Mouse (Mus musculus) embryonic stem cell, embryonic (primary cell): Measurements from ENCODE around the gene D130043K22Rik.

Experiments
- CTCF ChIA-PET, 4 experiments: fragments of 300-600 bp in 2 of 4; fragments of 350-600 bp in 2 of 4; sonication (Branson Sonifier 250); formaldehyde crosslinking; loops; one replicate each; lab custom pipeline; 2022; ENCODE audit warnings: inconsistent platforms in 2 of 4; lab: Charles Lee
- POLR2A ChIA-PET, 4 experiments: fragments of 300-600 bp in 2 of 4; fragments of 350-600 bp in 2 of 4; sonication (Branson Sonifier 250); formaldehyde crosslinking; loops; one replicate each; lab custom pipeline; 2022; ENCODE audit warnings: antibody characterized with exemption in 4 of 4, inconsistent platforms in 1 of 4; lab: Charles Lee

The D130043K22Rik gene

DNA sequence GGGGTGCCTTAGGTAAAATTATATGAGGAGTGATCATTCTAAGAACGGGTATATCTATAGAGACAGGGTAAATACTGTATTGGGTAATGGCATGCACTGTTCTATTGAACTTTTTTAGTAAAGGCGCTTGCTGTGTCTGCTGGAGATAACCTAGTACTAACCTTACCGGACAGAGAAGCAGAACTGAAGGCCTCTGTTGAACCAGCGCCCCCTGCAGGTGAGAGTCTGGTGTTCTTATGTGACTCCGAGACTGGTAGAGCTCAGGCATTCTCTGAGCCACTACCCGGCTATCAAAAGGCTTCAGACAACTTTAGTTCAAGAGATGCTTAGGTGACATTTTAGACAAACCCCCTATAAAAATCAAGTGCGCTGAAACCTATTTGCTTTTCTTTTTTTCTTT lies 17.6 kb downstream of the D130043K22Rik start:
- POLR2A ChIA-PET: interaction anchor here in 2 of 4 experiments (0.6 to 2.4 kb wide), 12 partner anchors 11 to 88 kb away, joined by 3 to 7 read pairs (median 3); no protein-coding TSS in a partner anchor
- CTCF ChIA-PET: interaction anchor here (0.5 to 1.9 kb wide), 24 partner anchors 10 to 149 kb away, joined by 3 to 10 read pairs (median 3); partner anchors contain the start of gene Aldh5a1 (in 1 of the 4)

DNA sequence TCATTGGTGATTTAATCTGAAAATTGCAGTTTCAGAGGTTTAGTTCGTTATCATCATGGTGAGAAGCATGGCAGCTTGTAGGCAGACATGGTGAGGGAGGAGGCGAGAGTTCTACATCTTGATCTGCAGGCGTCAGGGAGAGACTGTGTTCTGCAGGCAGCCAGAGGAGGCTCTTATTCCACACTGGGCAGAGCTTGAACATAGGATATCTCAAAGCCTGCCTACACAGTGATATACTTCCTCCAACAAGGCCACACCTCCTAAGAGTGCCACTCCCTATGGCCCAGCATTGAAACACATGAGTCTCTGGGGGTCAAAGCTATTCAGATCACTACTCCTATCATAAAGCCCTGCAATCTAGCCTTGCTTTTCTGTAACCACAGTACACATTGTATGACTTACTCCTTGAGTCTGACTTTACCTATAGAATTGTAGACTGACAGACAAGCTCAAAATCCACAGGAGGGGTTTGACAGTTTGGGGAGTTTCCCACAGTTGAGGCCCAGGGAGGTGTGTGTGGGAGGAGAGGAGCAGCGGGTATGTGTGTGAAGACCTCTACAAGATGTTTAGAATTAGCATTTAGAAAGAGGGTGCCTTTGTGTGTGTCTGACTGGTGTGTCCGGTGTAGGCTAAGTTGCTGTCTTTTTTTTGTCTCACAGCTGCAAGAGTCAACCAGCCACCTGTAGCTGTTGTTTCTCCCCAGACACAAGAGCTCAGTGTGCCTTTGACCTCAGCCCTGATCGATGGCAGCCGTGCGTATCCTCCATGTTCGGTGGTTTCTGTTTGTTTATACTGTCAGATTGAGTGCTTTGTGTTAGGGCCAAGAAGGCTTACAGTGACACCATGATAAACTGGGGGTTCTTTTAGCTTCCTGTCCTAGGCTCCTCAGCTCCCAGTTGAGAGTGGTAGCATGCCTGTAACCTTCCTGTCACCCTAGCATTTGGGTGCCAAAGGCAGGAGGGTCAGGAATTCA lies 21.8 kb downstream of the D130043K22Rik start:
- ChIA-PET POLR2A (interaction anchor here in 3 of 4 experiments (0.9 to 2.1 kb wide), 6 partner anchors 9 to 114 kb away, joined by 3 to 5 read pairs (median 4); no protein-coding TSS in a partner anchor), CTCF (interaction anchor here in 2 of 4 experiments (0.5 to 1.3 kb wide), 5 partner anchors 16 to 1087 kb away, joined by 3 to 5 read pairs (median 3); no protein-coding TSS in a partner anchor)

- CTCF ChIA-PET: interaction anchor here in 1 of 4 experiments (0.5 kb wide), 1 partner anchor 248 kb away, joined by 3 read pairs; no protein-coding TSS in a partner anchor
- POLR2A ChIA-PET: interaction anchor here in 2 of 4 experiments (0.9 to 1.4 kb wide), 4 partner anchors 15 to 115 kb away, joined by 3 to 4 read pairs (median 4); no protein-coding TSS in a partner anchor
Measured at GRCm38 (mm10) chr13:24867789-24868188, 22.9 kb downstream of the D130043K22Rik start.

GRCm38 (mm10) chr13:24868233-24868632 lies 23.3 kb downstream of the D130043K22Rik start:
- ChIA-PET CTCF (no interaction called here), POLR2A (interaction anchor here in 1 of 4 experiments (0.7 to 1.1 kb wide), 5 partner anchors 25 to 363 kb away, joined by 3 to 4 read pairs (median 3); no protein-coding TSS in a partner anchor)

- ChIA-PET POLR2A (interaction anchor here in 1 of 4 experiments (0.6 kb wide), 1 partner anchor 193 kb away, joined by 3 read pairs; no protein-coding TSS in a partner anchor), CTCF (no interaction called here)
Measured at GRCm38 (mm10) chr13:24879359-24880040, 34.6 kb downstream of the D130043K22Rik start.

DNA sequence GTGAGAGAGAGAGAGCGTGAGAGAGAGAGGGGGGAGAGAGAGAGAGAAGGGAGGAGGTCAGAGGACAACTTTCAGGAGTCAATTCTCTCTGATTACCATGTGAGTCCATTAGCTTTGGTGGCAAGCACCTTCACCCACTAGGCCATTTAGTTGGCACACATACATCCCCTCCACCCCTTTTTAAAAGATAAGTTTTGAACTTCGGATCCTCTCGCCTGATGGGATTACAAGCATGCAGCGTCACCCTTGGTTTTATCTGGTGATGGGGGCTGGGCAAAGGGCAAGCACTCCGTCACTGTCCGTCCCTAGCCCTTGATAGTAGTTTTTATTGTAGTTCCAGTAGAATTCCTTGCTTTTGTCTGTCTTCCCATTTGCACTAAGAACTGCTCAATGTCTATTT lies 35.3 kb downstream of the D130043K22Rik start:
- POLR2A ChIA-PET: no interaction called here
- CTCF ChIA-PET: interaction anchor here in 1 of 4 experiments (0.6 kb wide), 1 partner anchor 549 kb away, joined by 4 read pairs; no protein-coding TSS in a partner anchor

GRCm38 (mm10) chr13:24880704-24881103 lies 35.8 kb downstream of the D130043K22Rik start:
- POLR2A ChIA-PET: interaction anchor here in 1 of 4 experiments (1.6 kb wide), 1 partner anchor 41 kb away, joined by 6 read pairs; no protein-coding TSS in a partner anchor
- CTCF ChIA-PET: interaction anchor here in 1 of 4 experiments (0.6 to 3.3 kb wide), 3 partner anchors 40 to 550 kb away, joined by 4 to 68 read pairs (median 19); no protein-coding TSS in a partner anchor

GRCm38 (mm10) chr13:24882411-24882810 lies 37.5 kb downstream of the D130043K22Rik start:
- CTCF ChIA-PET: interaction anchor here (0.5 to 3.3 kb wide), 22 partner anchors 12 to 268 kb away, joined by 3 to 68 read pairs (median 4); partner anchors contain the start of gene Aldh5a1 (in 2 of the 4)
- POLR2A ChIA-PET: interaction anchor here (0.5 to 1.9 kb wide), 16 partner anchors 18 to 120 kb away, joined by 3 to 7 read pairs (median 4); partner anchors contain the start of gene Aldh5a1 (in 1 of the 4)

GRCm38 (mm10) chr13:24889554-24889953 lies 44.6 kb downstream of the D130043K22Rik start:
- POLR2A ChIA-PET: no interaction called here
- CTCF ChIA-PET: no interaction called here

- ChIA-PET CTCF (no interaction called here), POLR2A (no interaction called here)
Measured at GRCm38 (mm10) chr13:24892516-24892915, 47.6 kb downstream of the D130043K22Rik start.

DNA sequence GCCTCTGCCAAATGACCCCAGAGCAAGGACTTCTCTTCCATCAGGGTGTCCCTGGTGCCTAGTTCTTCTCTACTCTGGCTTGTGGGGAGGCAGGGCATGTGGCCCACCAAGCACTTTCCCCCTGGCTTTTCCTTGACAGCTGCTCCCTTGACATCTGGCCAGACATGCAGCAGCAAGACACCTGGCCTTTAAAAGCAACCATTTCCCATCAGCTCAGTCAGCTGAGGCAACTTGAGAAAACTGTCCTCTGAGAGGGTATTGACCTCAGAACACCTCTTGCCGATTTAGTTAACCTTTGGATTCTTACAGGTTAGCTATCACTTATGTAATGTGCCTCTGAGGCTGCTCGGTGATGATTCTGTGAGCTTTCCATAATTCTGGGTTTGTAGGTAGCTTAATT lies 48.9 kb downstream of the D130043K22Rik start:
- ChIA-PET CTCF (interaction anchor here in 1 of 4 experiments (1.1 kb wide), 1 partner anchor 12 kb away, joined by 3 read pairs; no protein-coding TSS in a partner anchor), POLR2A (interaction anchor here in 1 of 4 experiments (0.6 kb wide), 1 partner anchor 21 kb away, joined by 5 read pairs; no protein-coding TSS in a partner anchor)

DNA sequence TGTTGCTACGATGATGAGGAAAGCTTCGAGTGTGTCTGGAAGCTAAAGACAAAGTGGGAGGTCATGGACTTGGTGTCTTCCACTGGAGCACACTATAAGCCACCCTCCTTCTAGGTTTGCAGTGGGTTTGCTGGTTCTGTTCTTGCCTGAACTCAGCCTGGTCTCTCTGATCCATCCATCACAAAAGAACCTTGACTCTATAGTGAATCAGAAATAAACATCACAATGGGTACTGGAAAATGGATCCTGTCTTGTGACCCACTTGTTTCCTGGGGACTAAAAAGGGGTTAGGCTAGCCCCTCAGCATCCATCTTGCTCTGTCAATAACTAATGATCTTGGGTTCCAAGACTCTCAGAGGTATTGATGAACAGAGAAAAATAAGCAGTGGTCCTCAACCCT lies 57.0 kb downstream of the D130043K22Rik start:
- ChIA-PET CTCF (no interaction called here), POLR2A (interaction anchor here in 2 of 4 experiments (1.0 to 2.1 kb wide), 2 partner anchors 85 to 101 kb away, joined by 3 to 8 read pairs; no protein-coding TSS in a partner anchor)

- CTCF ChIA-PET: interaction anchor here in 1 of 4 experiments (0.6 kb wide), 1 partner anchor 41 kb away, joined by 4 read pairs; no protein-coding TSS in a partner anchor
Measured at GRCm38 (mm10) chr13:24903412-24903811, 58.5 kb downstream of the D130043K22Rik start.

DNA sequence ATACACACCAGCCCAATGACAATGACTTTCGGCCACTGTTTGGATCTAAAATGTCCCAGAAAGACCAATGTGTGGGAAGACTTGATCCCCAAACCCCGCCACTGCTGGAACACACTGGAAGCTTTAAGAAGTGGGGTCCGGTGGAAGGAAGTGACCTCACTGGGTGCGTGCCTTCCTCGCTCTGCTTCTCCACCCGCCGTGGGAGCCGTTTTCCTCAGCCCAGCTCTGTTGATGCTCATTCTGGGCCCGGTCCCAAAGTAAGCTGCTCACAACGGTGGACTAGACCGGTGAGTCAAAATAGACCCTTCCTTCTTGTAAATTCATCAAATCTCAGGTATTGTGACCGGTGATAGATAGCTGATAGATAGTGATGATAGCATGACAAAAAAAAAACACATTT lies 60.5 kb downstream of the D130043K22Rik start:
- CTCF ChIA-PET: interaction anchor here in 2 of 4 experiments (0.6 to 3.2 kb wide), 5 partner anchors 15 to 49 kb away, joined by 3 to 15 read pairs (median 5); no protein-coding TSS in a partner anchor

More at GRCm38 (mm10) chr13:24903412-24903811, 58.5 kb downstream of the D130043K22Rik start:
- POLR2A ChIA-PET: no interaction called here

GRCm38 (mm10) chr13:24906831-24907570 lies 62.1 kb downstream of the D130043K22Rik start:
- CTCF ChIA-PET: interaction anchor here (0.5 to 3.2 kb wide), 9 partner anchors 13 to 985 kb away, joined by 3 to 15 read pairs (median 3); no protein-coding TSS in a partner anchor
- POLR2A ChIA-PET: interaction anchor here (0.6 to 2.0 kb wide), 15 partner anchors 9 to 74 kb away, joined by 3 to 12 read pairs (median 3); partner anchors contain the start of gene Aldh5a1 (in 1 of the 4)

More for the DNA sequence above, 60.5 kb downstream of the D130043K22Rik start:
- POLR2A ChIA-PET: interaction anchor here in 3 of 4 experiments (0.5 to 2.0 kb wide), 10 partner anchors 10 to 301 kb away, joined by 3 to 12 read pairs (median 3); no protein-coding TSS in a partner anchor

- CTCF ChIA-PET: interaction anchor here in 1 of 4 experiments (0.5 kb wide), 1 partner anchor 32 kb away, joined by 16 read pairs; no protein-coding TSS in a partner anchor
- POLR2A ChIA-PET: interaction anchor here in 1 of 4 experiments (0.9 to 1.3 kb wide), 2 partner anchors 11 to 27 kb away, joined by 3 read pairs; no protein-coding TSS in a partner anchor
Measured at GRCm38 (mm10) chr13:24909112-24909511, 64.2 kb downstream of the D130043K22Rik start.
